Mouse (Mus musculus): Measurements from ENCODE around the gene Usp5. TPM values are rescaled to one million over a fixed set of nuclear protein-coding genes. Genes with fewer than 3 reads are reported as not detected.
A peak's percentile ranks its signal among the peaks of the same experiment; 100 is the strongest.
"Not testable (repeated sequence)": the region's sequence is repeated elsewhere in the genome, so short reads cannot be mapped to it uniquely, and the experiment has no call there.

Usp5 gene
- polyA plus RNA-seq, 1 experiment: 37.4 TPM

GRCm38 (mm10) chr6:124814448-124814847 lies 14.8 kb downstream of the Usp5 start:
- TF ChIP-seq CTCF (IDR thresholded peaks at IDR 0.05; ENCODE audit: control insufficient read depth, insufficient read depth, insufficient replicate concordance, low read depth, low read length) (no peak), POLR2A (IDR thresholded peaks at IDR 0.05; ENCODE audit: control insufficient read depth, low read depth, low read length) (no peak)
- Histone ChIP-seq H3K36me3 (ENCODE audit: control insufficient read depth, insufficient read depth, low read length) (peaks cover 5% of the 10 kb centered on the region), H3K27me3 (ENCODE audit: control insufficient read depth, insufficient read depth, low read length) (no peaks in the 10 kb centered on the region), H3K4me1 (ENCODE audit: control insufficient read depth, insufficient read depth, low read length) (peaks cover 42% of the 10 kb centered on the region), H3K27ac (ENCODE audit: control insufficient read depth, insufficient read depth, low read depth, low read length) (peak overlapping the region; percentile 99), H3K4me3 (ENCODE audit: control insufficient read depth, low read depth, low read length) (peak overlapping the region; percentile 83)

- Histone ChIP-seq H3K27ac (ENCODE audit: control insufficient read depth, insufficient read depth, low read depth, low read length) (peak within 1 kb of the TSS; percentile 99), H3K4me1 (ENCODE audit: control insufficient read depth, insufficient read depth, low read length) (peaks cover 46% of the 10 kb centered on the region), H3K36me3 (ENCODE audit: control insufficient read depth, insufficient read depth, low read length) (peaks cover 5% of the 10 kb centered on the region), H3K4me3 (ENCODE audit: control insufficient read depth, low read depth, low read length) (peak within 1 kb of the TSS; percentile 83), H3K27me3 (ENCODE audit: control insufficient read depth, insufficient read depth, low read length) (no peaks in the 10 kb centered on the region)
- TF ChIP-seq CTCF (IDR thresholded peaks at IDR 0.05; ENCODE audit: control insufficient read depth, insufficient read depth, insufficient replicate concordance, low read depth, low read length): no peak; the same call in 1 of the 2 replicates
- TF ChIP-seq POLR2A (IDR thresholded peaks at IDR 0.05; ENCODE audit: control insufficient read depth, low read depth, low read length): no peak; the same call in 1 of the 2 replicates
Observed at GRCm38 (mm10) chr6:124813933-124814332, 15.4 kb downstream of the Usp5 start, which contains the start of gene Tpi1. Gene Tpi1, minus strand, starts transcription at chr6:124814296.

GRCm38 (mm10) chr6:124813496-124813895 lies 15.8 kb downstream of the Usp5 start:
- Histone ChIP-seq H3K4me3 (ENCODE audit: control insufficient read depth, low read depth, low read length) (peak overlapping the region; percentile 83), H3K27ac (ENCODE audit: control insufficient read depth, insufficient read depth, low read depth, low read length) (peak overlapping the region; percentile 69), H3K36me3 (ENCODE audit: control insufficient read depth, insufficient read depth, low read length) (peaks cover 5% of the 10 kb centered on the region), H3K27me3 (ENCODE audit: control insufficient read depth, insufficient read depth, low read length) (no peaks in the 10 kb centered on the region), H3K4me1 (ENCODE audit: control insufficient read depth, insufficient read depth, low read length) (peaks cover 51% of the 10 kb centered on the region)
- no peak for TF ChIP-seq POLR2A (IDR thresholded peaks at IDR 0.05; ENCODE audit: control insufficient read depth, low read depth, low read length)
- TF ChIP-seq CTCF (IDR thresholded peaks at IDR 0.05; ENCODE audit: control insufficient read depth, insufficient read depth, insufficient replicate concordance, low read depth, low read length): no peak

GRCm38 (mm10) chr6:124812848-124813247 lies 16.4 kb downstream of the Usp5 start:
- Histone ChIP-seq H3K4me3 (ENCODE audit: control insufficient read depth, low read depth, low read length) (peak overlapping the region; percentile 83), H3K27ac (ENCODE audit: control insufficient read depth, insufficient read depth, low read depth, low read length) (no peak overlapping the region), H3K4me1 (ENCODE audit: control insufficient read depth, insufficient read depth, low read length) (peaks cover 54% of the 10 kb centered on the region), H3K36me3 (ENCODE audit: control insufficient read depth, insufficient read depth, low read length) (peaks cover 5% of the 10 kb centered on the region; the same call in 1 of the 2 replicates), H3K27me3 (ENCODE audit: control insufficient read depth, insufficient read depth, low read length) (no peaks in the 10 kb centered on the region)
- TF ChIP-seq POLR2A (IDR thresholded peaks at IDR 0.05; ENCODE audit: control insufficient read depth, low read depth, low read length) (no peak), CTCF (IDR thresholded peaks at IDR 0.05; ENCODE audit: control insufficient read depth, insufficient read depth, insufficient replicate concordance, low read depth, low read length) (no peak)

- H3K27ac ChIP-seq (ENCODE audit: control insufficient read depth, insufficient read depth, low read depth, low read length): no peak overlapping the region
- no peaks in the 10 kb centered on the region for H3K27me3 ChIP-seq (ENCODE audit: control insufficient read depth, insufficient read depth, low read length)
- H3K36me3 ChIP-seq (ENCODE audit: control insufficient read depth, insufficient read depth, low read length): peaks cover 2% of the 10 kb centered on the region; the same call in 1 of the 2 replicates
- TF ChIP-seq CTCF (IDR thresholded peaks at IDR 0.05; ENCODE audit: control insufficient read depth, insufficient read depth, insufficient replicate concordance, low read depth, low read length) (no peak), POLR2A (IDR thresholded peaks at IDR 0.05; ENCODE audit: control insufficient read depth, low read depth, low read length) (no peak)
- peaks cover 52% of the 10 kb centered on the region for H3K4me1 ChIP-seq (ENCODE audit: control insufficient read depth, insufficient read depth, low read length)
- H3K4me3 ChIP-seq (ENCODE audit: control insufficient read depth, low read depth, low read length): peak overlapping the region; percentile 83
Observed at GRCm38 (mm10) chr6:124811701-124812560, 17.4 kb downstream of the Usp5 start.

- peaks cover 2% of the 10 kb centered on the region; the same call in 1 of the 2 replicates for H3K36me3 ChIP-seq (ENCODE audit: control insufficient read depth, insufficient read depth, low read length)
- H3K27me3 ChIP-seq (ENCODE audit: control insufficient read depth, insufficient read depth, low read length): no peaks in the 10 kb centered on the region
- H3K4me3 ChIP-seq (ENCODE audit: control insufficient read depth, low read depth, low read length): peak overlapping the region; percentile 83
- no peak overlapping the region for H3K27ac ChIP-seq (ENCODE audit: control insufficient read depth, insufficient read depth, low read depth, low read length)
- H3K4me1 ChIP-seq (ENCODE audit: control insufficient read depth, insufficient read depth, low read length): peaks cover 56% of the 10 kb centered on the region
- TF ChIP-seq CTCF (IDR thresholded peaks at IDR 0.05; ENCODE audit: control insufficient read depth, insufficient read depth, insufficient replicate concordance, low read depth, low read length) (no peak), POLR2A (IDR thresholded peaks at IDR 0.05; ENCODE audit: control insufficient read depth, low read depth, low read length) (no peak)
Observed at GRCm38 (mm10) chr6:124811403-124811665, 17.9 kb downstream of the Usp5 start.

- not testable (repeated sequence) for H3K27me3 ChIP-seq (ENCODE audit: control insufficient read depth, insufficient read depth, low read length); H3K27ac ChIP-seq (ENCODE audit: control insufficient read depth, insufficient read depth, low read depth, low read length); H3K36me3 ChIP-seq (ENCODE audit: control insufficient read depth, insufficient read depth, low read length)
- H3K4me1 ChIP-seq (ENCODE audit: control insufficient read depth, insufficient read depth, low read length): peaks cover 59% of the 10 kb centered on the region
- peak overlapping the region; percentile 92 for H3K4me3 ChIP-seq (ENCODE audit: control insufficient read depth, low read depth, low read length)
Observed at GRCm38 (mm10) chr6:124810566-124811402, 18.5 kb downstream of the Usp5 start.
